Mouse (Mus musculus) thymus, adult 2 months (tissue): ENCODE measurements around the gene Racgap1.

Experiments
- CTCF ChIP-seq: fragments of 200-500 bp; IDR thresholded peaks from 2 replicates; pipeline ENCODE4 v1.5.1; 2012; ENCODE audit warnings: mild to moderate bottlenecking, control low read depth, low read length, moderate library complexity, borderline replicate concordance; ENCODE audit not compliant: control insufficient read depth, poor library complexity, insufficient read depth; ENCODE audit errors: extremely low read depth
- POLR2A ChIP-seq: fragments of 200-500 bp; IDR thresholded peaks from 2 replicates; pipeline ENCODE4 v1.6.1; 2012; ENCODE audit warnings: mild to moderate bottlenecking, low read length, control low read depth, moderate library complexity; ENCODE audit not compliant: control insufficient read depth, poor library complexity, insufficient read depth; ENCODE audit errors: extremely low read depth

DNA sequence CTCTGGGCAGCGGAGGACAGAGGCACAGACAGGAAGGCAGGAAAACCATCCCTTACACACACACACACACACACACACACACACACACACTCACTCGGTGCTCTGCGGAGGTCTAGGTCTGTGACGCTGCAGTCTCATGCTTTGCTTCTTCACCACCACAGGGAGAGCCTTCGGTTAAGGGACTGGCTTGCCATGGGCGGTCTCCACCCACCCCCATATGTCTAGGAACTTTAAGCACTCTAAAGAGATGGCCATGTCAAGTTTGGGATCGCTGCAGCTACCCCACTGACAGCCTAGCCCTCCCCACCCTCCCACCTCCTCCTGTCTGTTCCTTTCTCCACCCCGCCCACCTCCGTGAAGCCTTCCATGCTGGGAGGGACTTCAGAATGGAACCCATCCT lies 4.5 kb upstream of the Racgap1 start:
- TF ChIP-seq CTCF (no peak), POLR2A (no peak)
